Mouse (Mus musculus) MEL (cell line): ENCODE results near the gene S100a6. TPM values are rescaled to one million over a fixed set of nuclear protein-coding genes. Genes with fewer than 3 reads are reported as not detected.

Source experiments
- DNase-seq: peaks from one replicate; pipeline ENCODE4 v3.0.0; 2011; ENCODE audit warnings: low read depth, low spot score
- H3K27ac ChIP-seq: 2 replicates; pipeline ENCODE4 v1.5.1; 2012; ENCODE audit warnings: low read depth, mild to moderate bottlenecking, control low read depth, low read length, moderate library complexity; ENCODE audit not compliant: control insufficient read depth
- H3K27me3 ChIP-seq, 2 experiments: fragments of 150-350 bp in 1 of 2; sonication (generic) in 1 of 2; 2 replicates each; pipeline ENCODE4 v1.6.1; 2012; ENCODE audit warnings: low read length in 2 of 2, mild to moderate bottlenecking in 2 of 2, improper control_type of control experiment in 1 of 2, moderate library complexity in 1 of 2; ENCODE audit not compliant: insufficient read depth in 2 of 2, control insufficient read depth in 1 of 2
- H3K36me3 ChIP-seq, 2 experiments: 2 replicates each; pipeline ENCODE4 v1.6.1; 2012 to 2014; ENCODE audit warnings: low read length in 2 of 2, improper control_type of control experiment in 1 of 2, inconsistent platforms in 1 of 2, mild to moderate bottlenecking in 1 of 2; ENCODE audit not compliant: insufficient read depth in 2 of 2, control insufficient read depth in 1 of 2
- H3K4me1 ChIP-seq, 2 experiments: fragments of 150-350 bp in 1 of 2; sonication (generic) in 1 of 2; 2 replicates each; pipeline ENCODE4 v1.6.1; 2012; ENCODE audit warnings: low read length in 2 of 2, improper control_type of control experiment in 1 of 2, mild to moderate bottlenecking in 1 of 2; ENCODE audit not compliant: insufficient read depth in 2 of 2, control insufficient read depth in 1 of 2
- H3K4me3 ChIP-seq, 2 experiments: fragments of 150-350 bp in 1 of 2; sonication (generic) in 1 of 2; 2 replicates each; pipeline ENCODE4 v1.5.1; 2012; ENCODE audit warnings: low read depth in 2 of 2, low read length in 2 of 2, mild to moderate bottlenecking in 2 of 2, moderate library complexity in 2 of 2, control low read depth in 1 of 2, improper control_type of control experiment in 1 of 2; ENCODE audit not compliant: control insufficient read depth in 1 of 2, insufficient read depth in 1 of 2
- H3K79me2 ChIP-seq: 2 replicates; pipeline ENCODE4 v1.6.1; 2012; ENCODE audit warnings: mild to moderate bottlenecking, low read length, moderate library complexity; ENCODE audit not compliant: control insufficient read depth, poor library complexity, insufficient read depth
- H3K9ac ChIP-seq: 2 replicates; pipeline ENCODE4 v1.6.1; 2012; ENCODE audit warnings: low read depth, mild to moderate bottlenecking, control low read depth, low read length, moderate library complexity; ENCODE audit not compliant: control insufficient read depth, poor library complexity, severe bottlenecking
- H3K9me3 ChIP-seq: fragments of 150-350 bp; sonication (generic); replicated peaks from 2 replicates; pipeline ENCODE4 v1.6.1; 2012; ENCODE audit warnings: mild to moderate bottlenecking, low read length, improper control_type of control experiment, moderate library complexity; ENCODE audit not compliant: insufficient read depth
- BHLHE40 ChIP-seq: IDR thresholded peaks from 2 replicates; pipeline ENCODE4 v1.6.1; 2012; ENCODE audit warnings: low read depth, mild to moderate bottlenecking, inconsistent platforms, low read length, improper control_type of control experiment, borderline replicate concordance
- CHD1 ChIP-seq: IDR thresholded peaks from 2 replicates; pipeline ENCODE4 v1.6.1; 2012; ENCODE audit warnings: low read depth, mild to moderate bottlenecking, inconsistent platforms, low read length, improper control_type of control experiment
- CHD2 ChIP-seq: IDR thresholded peaks from 2 replicates; pipeline ENCODE4 v1.6.1; 2011; ENCODE audit warnings: low read length, improper control_type of control experiment
- CTCF ChIP-seq, 3 experiments: IDR thresholded peaks in 2 of 3; conservative IDR thresholded peaks in 1 of 3; 2 replicates each; pipeline ENCODE4 v1.5.1; 2011 to 2012; ENCODE audit warnings: low read length in 3 of 3, low read depth in 2 of 3, mild to moderate bottlenecking in 2 of 3, improper control_type of control experiment in 1 of 3, inconsistent platforms in 1 of 3, mixed read lengths in 1 of 3, moderate library complexity in 1 of 3; ENCODE audit not compliant: control insufficient read depth in 1 of 3, insufficient read depth in 1 of 3, poor library complexity in 1 of 3, severe bottlenecking in 1 of 3
- ELF1 ChIP-seq: IDR thresholded peaks from 2 replicates; pipeline ENCODE4 v1.6.1; 2014; ENCODE audit warnings: low read depth, mild to moderate bottlenecking, inconsistent platforms, low read length, improper control_type of control experiment, moderate library complexity
- ETS1 ChIP-seq: IDR thresholded peaks from 2 replicates; pipeline ENCODE4 v1.6.1; 2012; ENCODE audit warnings: low read depth, mild to moderate bottlenecking, inconsistent platforms, low read length, improper control_type of control experiment, moderate library complexity
- HCFC1 ChIP-seq: IDR thresholded peaks from 2 replicates; pipeline ENCODE4 v1.6.1; 2012; ENCODE audit warnings: low read depth, mild to moderate bottlenecking, inconsistent platforms, low read length, improper control_type of control experiment, moderate library complexity
- JUND ChIP-seq: IDR thresholded peaks from 2 replicates; pipeline ENCODE4 v1.6.1; 2011; ENCODE audit warnings: low read depth, mild to moderate bottlenecking, improper control_type of control experiment, low read length
- MAFK ChIP-seq: IDR thresholded peaks from 2 replicates; pipeline ENCODE4 v1.6.1; 2011; ENCODE audit warnings: low read depth, mild to moderate bottlenecking, low read length, improper control_type of control experiment, borderline replicate concordance
- MAZ ChIP-seq: IDR thresholded peaks from 2 replicates; pipeline ENCODE4 v1.6.1; 2012; ENCODE audit warnings: low read depth, mild to moderate bottlenecking, inconsistent platforms, low read length, improper control_type of control experiment
- MXI1 ChIP-seq: IDR thresholded peaks from 2 replicates; pipeline ENCODE4 v1.6.1; 2011; ENCODE audit warnings: mild to moderate bottlenecking, low read depth, low read length, improper control_type of control experiment
- MYB ChIP-seq: IDR thresholded peaks from 2 replicates; pipeline ENCODE4 v1.6.1; 2011; ENCODE audit warnings: mild to moderate bottlenecking, low read depth, low read length, improper control_type of control experiment
- POLR2AphosphoS2 ChIP-seq: IDR thresholded peaks from 2 replicates; pipeline ENCODE4 v1.6.1; 2011; ENCODE audit warnings: low read length, improper control_type of control experiment
- RAD21 ChIP-seq: IDR thresholded peaks from 2 replicates; pipeline ENCODE4 v1.6.1; 2011; ENCODE audit warnings: mild to moderate bottlenecking, low read depth, low read length, improper control_type of control experiment
- SMC3 ChIP-seq: IDR thresholded peaks from 2 replicates; pipeline ENCODE4 v1.6.1; 2011; ENCODE audit warnings: low read depth, low read length, improper control_type of control experiment
- TAL1 ChIP-seq: IDR thresholded peaks from 2 replicates; pipeline ENCODE4 v1.6.1; 2012; ENCODE audit warnings: mild to moderate bottlenecking, inconsistent platforms, low read length, moderate library complexity, mixed read lengths
- TBP ChIP-seq: IDR thresholded peaks from 2 replicates; pipeline ENCODE4 v1.8.0; 2011; ENCODE audit warnings: low read depth, low read length, improper control_type of control experiment
- USF1 ChIP-seq: IDR thresholded peaks from 2 replicates; pipeline ENCODE4 v1.6.1; 2014; ENCODE audit warnings: low read depth, mild to moderate bottlenecking, inconsistent platforms, low read length, improper control_type of control experiment, moderate library complexity
- USF2 ChIP-seq, 2 experiments: IDR thresholded peaks; 2 replicates each; pipeline ENCODE4 v1.6.1; 2011 to 2012; ENCODE audit warnings: improper control_type of control experiment in 2 of 2, low read length in 2 of 2, borderline replicate concordance in 1 of 2, inconsistent platforms in 1 of 2, low read depth in 1 of 2, mild to moderate bottlenecking in 1 of 2; ENCODE audit not compliant: insufficient read depth in 1 of 2
- ZC3H11A ChIP-seq: IDR thresholded peaks from 2 replicates; pipeline ENCODE4 v1.6.1; 2012; ENCODE audit warnings: low read depth, mild to moderate bottlenecking, inconsistent platforms, low read length, improper control_type of control experiment
- ZNF384 ChIP-seq: IDR thresholded peaks from 2 replicates; pipeline ENCODE4 v1.6.1; 2012; ENCODE audit warnings: low read depth, mild to moderate bottlenecking, inconsistent platforms, low read length, improper control_type of control experiment
- polyA plus RNA-seq, 2 experiments: library from polyadenylated mRNA; stranded (reverse) in 1 of 2; unstranded in 1 of 2; fragments of >175 nt in 1 of 2; fragments of >200 nt in 1 of 2; gene quantifications; 2 replicates each; pipeline versions ENCODE4 v1.2.1 to v1.2.4; 2012; ENCODE audit warnings: low replicate concordance in 2 of 2, low read depth in 1 of 2; ENCODE audit not compliant: insufficient read length in 2 of 2, insufficient read depth in 1 of 2, missing spikeins in 1 of 2
- total RNA-seq: library from RNA; depleted of rRNA; stranded (reverse); fragments of 300-350 nt; gene quantifications from 2 replicates; pipeline ENCODE4 v1.2.3, GENCODE M21; 2012

Gene S100a6
- total and polyA plus RNA-seq, 3 experiments: 0.85 to 4.7 TPM; not detected in 1

- Histone ChIP-seq H3K9ac (no peak overlapping the region), H3K9me3 (no peaks in the 10 kb centered on the region), H3K36me3 (peaks cover 0 to under 1% of the 10 kb centered on the region in 2 experiments; a peak in 1 of 4 replicates), H3K4me3 (no peak overlapping the region)
- TF ChIP-seq ZC3H11A (no peak), MYB (no peak), CHD1 (no peak)
- TF ChIP-seq, all 39 proteins: peak for 0
- no peak for DNase-seq
- Histone ChIP-seq H3K4me1 (peaks cover 0 to 7% of the 10 kb centered on the region in 2 experiments; a peak in 2 of 4 replicates), H3K27me3 (peaks cover 12 to 14% of the 10 kb centered on the region in 2 experiments), H3K79me2 (no peaks in the 10 kb centered on the region), H3K27ac (no peak overlapping the region)
Measured at GRCm38 (mm10) chr3:90581141-90581540, 31.5 kb upstream of the S100a6 start.

GRCm38 (mm10) chr3:90582156-90582555, 30.5 kb upstream of the S100a6 start:
- H3K9me3 ChIP-seq: no peaks in the 10 kb centered on the region
- H3K27me3 ChIP-seq: peaks cover 11 to 12% of the 10 kb centered on the region in 2 experiments
- DNase-seq: peak; percentile 30
- no peak overlapping the region for H3K27ac ChIP-seq
- no peak overlapping the region for H3K4me3 ChIP-seq
- H3K9ac ChIP-seq: no peak overlapping the region
- peaks cover 0 to 16% of the 10 kb centered on the region in 2 experiments; a peak in 2 of 4 replicates for H3K4me1 ChIP-seq
- peaks cover 0 to 5% of the 10 kb centered on the region in 2 experiments; a peak in 2 of 4 replicates for H3K36me3 ChIP-seq
- TF ChIP-seq ZC3H11A (peak; percentile 35; the same call in 1 of the 2 replicates), SMC3 (peak; percentile 61), TAL1 (no peak), JUND (no peak), RAD21 (peak; percentile 39), ETS1 (no peak), USF2 (IDR thresholded peaks at IDR 0.05; ENCODE audit: borderline replicate concordance in 1 of 2, insufficient read depth in 1 of 2, low read depth in 1 of 2, low read length in 2 of 2) (no peak), HCFC1 (no peak), ELF1 (no peak), MYB (no peak), MAFK (no peak), CTCF (IDR thresholded peaks at IDR 0.05 in 2 of 3, conservative IDR thresholded peaks at IDR 0.05 in 1 of 3; ENCODE audit: control insufficient read depth in 1 of 3, insufficient read depth in 1 of 3, low read depth in 2 of 3, low read length in 3 of 3, poor library complexity in 1 of 3, severe bottlenecking in 1 of 3) (peak; percentile 62 to 74 (median 68))
- TF ChIP-seq, all 39 proteins: peak for 4
- no peaks in the 10 kb centered on the region for H3K79me2 ChIP-seq

DNA sequence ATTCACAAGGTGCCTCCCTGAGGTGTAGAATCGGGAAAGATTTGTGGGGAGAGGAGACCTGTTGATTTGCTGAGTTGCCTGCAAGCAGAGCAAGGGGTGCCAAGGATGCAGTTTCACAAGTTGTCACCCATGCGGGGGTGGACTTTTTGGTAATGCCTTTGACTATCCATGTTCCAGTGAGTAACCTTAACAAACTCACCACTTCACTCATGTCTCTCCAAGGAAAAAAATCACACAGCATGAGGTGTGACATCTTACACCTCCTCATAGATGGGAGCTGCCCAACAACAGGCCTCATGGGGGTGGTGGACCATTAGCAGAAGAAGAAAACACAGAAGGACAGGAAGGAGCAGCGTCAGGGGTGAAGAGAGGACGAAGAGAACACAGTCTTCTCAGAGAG, 30.1 kb upstream of the S100a6 start:
- Histone ChIP-seq H3K9me3 (no peaks in the 10 kb centered on the region), H3K27ac (no peak overlapping the region), H3K27me3 (peaks cover 11% of the 10 kb centered on the region in 2 experiments), H3K9ac (no peak overlapping the region), H3K79me2 (no peaks in the 10 kb centered on the region), H3K4me1 (peaks cover 0 to 20% of the 10 kb centered on the region in 2 experiments; a peak in 2 of 4 replicates), H3K4me3 (no peak overlapping the region), H3K36me3 (peaks cover 0 to 9% of the 10 kb centered on the region in 2 experiments; a peak in 2 of 4 replicates)
- no peak for DNase-seq
- TF ChIP-seq POLR2AphosphoS2 (no peak), ZNF384 (no peak), BHLHE40 (no peak), RAD21 (no peak), USF1 (no peak), TBP (no peak), MXI1 (no peak), MAZ (no peak), CHD2 (no peak)
